Mouse (Mus musculus): ENCODE results near the gene Vtcn1.

DNA sequence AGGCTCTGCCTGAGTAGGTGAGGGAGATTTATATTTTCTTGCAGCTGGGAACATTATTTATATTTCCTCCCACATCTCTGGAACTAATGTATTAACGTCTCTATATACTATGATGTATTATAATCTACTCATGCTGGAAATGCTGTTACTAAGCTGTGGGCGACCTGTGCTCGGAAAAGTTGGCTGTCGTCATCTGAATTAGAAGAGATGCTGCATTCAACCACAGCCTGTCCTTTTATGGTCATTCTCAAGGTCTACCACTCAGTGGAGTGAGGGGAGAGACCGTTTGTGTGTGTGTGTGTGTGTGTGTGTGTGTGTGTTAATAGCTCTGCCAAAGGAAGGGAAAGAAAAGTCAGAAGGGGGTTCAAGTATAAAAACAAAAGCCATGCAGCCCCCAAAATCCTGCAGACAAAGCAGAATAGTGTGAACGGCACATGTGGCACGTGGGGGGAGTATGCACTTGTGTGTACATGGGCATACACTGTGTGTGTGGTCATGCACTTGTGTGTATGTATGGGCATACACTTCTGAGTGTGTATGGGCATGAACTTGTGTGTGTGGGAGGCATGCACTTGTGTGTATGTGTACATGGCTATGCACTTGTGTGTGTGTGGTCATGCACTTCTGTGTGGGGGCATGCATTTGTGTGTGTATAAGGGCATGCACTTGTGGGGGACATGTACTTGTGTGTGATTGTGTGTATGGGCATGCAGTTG, 86.4 kb downstream of the Vtcn1 start:
- TF ChIP-seq CTCF (IDR thresholded peaks at IDR 0.05; ENCODE audit: borderline replicate concordance, extremely low read depth, insufficient read depth, insufficient read length) (no peak), POLR2A (IDR thresholded peaks at IDR 0.05; ENCODE audit: borderline replicate concordance, extremely low read depth, insufficient read depth, insufficient read length, poor library complexity, severe bottlenecking) (no peak)
